Mouse (Mus musculus) midbrain, postnatal 0 days (tissue): ENCODE results near the gene Ncoa3. TPM values are rescaled to one million over a fixed set of nuclear protein-coding genes. Genes with fewer than 3 reads are reported as not detected.

Experiments
- ATAC-seq: fragments of 200-750 bp; cut with Nextera tagmentation; 2 replicates; pipeline ENCODE4 v1.8.0; 2017; ENCODE audit warnings: moderate number of reproducible peaks, mild to moderate bottlenecking, moderate TSS enrichment, moderate library complexity; ENCODE audit not compliant: low FRiP score
- DNase-seq: peaks from one replicate; pipeline ENCODE4 v3.0.0-alpha.2; 2015; ENCODE audit warnings: low spot score
- H3K27ac ChIP-seq: fragments of 300-500 bp; sonication (generic); 2 replicates; pipeline ENCODE4 v1.5.1; 2014; ENCODE audit warnings: low read depth, mild to moderate bottlenecking, low read length, mixed read lengths
- H3K27me3 ChIP-seq: fragments of 300-500 bp; sonication (generic); 2 replicates; pipeline ENCODE4 v1.6.1; 2014; ENCODE audit warnings: low read length, control low read depth, mixed read lengths; ENCODE audit not compliant: insufficient read depth
- H3K36me3 ChIP-seq: fragments of 300-500 bp; sonication (generic); 2 replicates; pipeline ENCODE4 v1.6.1; 2014; ENCODE audit warnings: low read length, control low read depth, mixed read lengths; ENCODE audit not compliant: insufficient read depth
- H3K4me1 ChIP-seq: fragments of 300-500 bp; sonication (generic); 2 replicates; pipeline ENCODE4 v1.6.1; 2014; ENCODE audit warnings: mild to moderate bottlenecking, control low read depth, antibody characterized with exemption, low read length, mixed read lengths; ENCODE audit not compliant: insufficient read depth
- H3K4me2 ChIP-seq: fragments of 300-500 bp; sonication (generic); 2 replicates; pipeline ENCODE4 v1.6.1; 2014; ENCODE audit warnings: low read depth, mild to moderate bottlenecking, low read length, mixed read lengths; ENCODE audit not compliant: poor library complexity, severe bottlenecking
- H3K4me3 ChIP-seq: fragments of 300-500 bp; sonication (generic); 2 replicates; pipeline ENCODE4 v1.5.1; 2014; ENCODE audit warnings: low read depth, mild to moderate bottlenecking, low read length, moderate library complexity
- H3K9ac ChIP-seq: fragments of 300-500 bp; sonication (generic); replicated peaks from 2 replicates; pipeline ENCODE4 v1.6.1; 2014; ENCODE audit warnings: mild to moderate bottlenecking, low read length, moderate library complexity, mixed read lengths; ENCODE audit not compliant: poor library complexity, severe bottlenecking
- H3K9me3 ChIP-seq: fragments of 300-500 bp; sonication (generic); 2 replicates; pipeline ENCODE4 v1.6.1; 2016; ENCODE audit warnings: low read length, control low read depth
- CTCF ChIP-seq: IDR thresholded peaks from 2 replicates; pipeline ENCODE4 v1.5.1; 2016; ENCODE audit warnings: antibody characterized with exemption, mild to moderate bottlenecking
- WGBS: fragments of 180-500 bp; shearing (Covaris S2); extraction: QIAGEN DNeasy Blood & Tissue Kit; methylation state at CpG from one replicate; pipeline ENCODE4 v1.1.7; 2014; 5-methylcytosine and 5-hydroxymethylcytosine counted together
- polyA plus RNA-seq: library from polyadenylated mRNA; unstranded; fragments of >200 nt; fragmentation: Nextera tagmentation; extraction: Ambion mirVana; gene quantifications from 2 replicates; pipeline ENCODE4 v1.2.1, GENCODE M21; 2015
- total RNA-seq: library from RNA; depleted of rRNA; stranded (reverse); fragments of >200 nt; gene quantifications from 2 replicates; pipeline ENCODE4 v1.2.3, GENCODE M21; 2014

Gene Ncoa3
- total and polyA plus RNA-seq, 2 experiments from 2014 or later = 14.9 to 40.9 TPM

- Histone ChIP-seq H3K4me1 (no peaks in the 10 kb centered on the region), H3K9me3 (no peaks in the 10 kb centered on the region)
- WGBS = 92% methylated on average over 6 of the region's 6 CpGs
Observed at GRCm38 (mm10) chr2:166096300-166096699, 103.9 kb downstream of the Ncoa3 start.

GRCm38 (mm10) chr2:166096834-166097233 lies 104.4 kb downstream of the Ncoa3 start:
- no peak overlapping the region for H3K9ac ChIP-seq
- peak; percentile 37 for TF ChIP-seq CTCF
- H3K4me1 ChIP-seq = no peaks in the 10 kb centered on the region
- 100% methylated on average over 1 of the region's 1 CpGs for WGBS
- H3K27me3 ChIP-seq = no peaks in the 10 kb centered on the region
- H3K36me3 ChIP-seq = peaks cover 21% of the 10 kb centered on the region
- no peak overlapping the region for H3K27ac ChIP-seq
- DNase-seq (no peak), ATAC-seq (no peak)
- H3K9me3 ChIP-seq = no peaks in the 10 kb centered on the region
- no peak overlapping the region for H3K4me3 ChIP-seq
- no peak overlapping the region for H3K4me2 ChIP-seq

More at GRCm38 (mm10) chr2:166096300-166096699, 103.9 kb downstream of the Ncoa3 start:
- H3K27ac ChIP-seq = no peak overlapping the region
- peaks cover 23% of the 10 kb centered on the region for H3K36me3 ChIP-seq
- no peak for DNase-seq
- H3K4me3 ChIP-seq = no peak overlapping the region
- no peak overlapping the region for H3K4me2 ChIP-seq
- H3K27me3 ChIP-seq = no peaks in the 10 kb centered on the region
- TF ChIP-seq CTCF = no peak
- no peak overlapping the region for H3K9ac ChIP-seq
- ATAC-seq = no peak

GRCm38 (mm10) chr2:166097443-166098291 lies 105.2 kb downstream of the Ncoa3 start:
- WGBS = 64% methylated on average over 18 of the region's 18 CpGs

GRCm38 (mm10) chr2:166098292-166098933 lies 106.0 kb downstream of the Ncoa3 start:
- Histone ChIP-seq H3K27ac (peak overlapping the region; percentile 1), H3K4me3 (no peak overlapping the region), H3K9ac (no peak overlapping the region), H3K4me2 (no peak overlapping the region), H3K4me1 (no peaks in the 10 kb centered on the region), H3K27me3 (no peaks in the 10 kb centered on the region), H3K36me3 (peaks cover 8% of the 10 kb centered on the region; the same call in 1 of the 2 replicates), H3K9me3 (no peaks in the 10 kb centered on the region)
- DNase-seq (no peak), ATAC-seq (no peak)
- 65% methylated on average over 15 of the region's 15 CpGs for WGBS
- no peak for TF ChIP-seq CTCF

More at GRCm38 (mm10) chr2:166097443-166098291, 105.2 kb downstream of the Ncoa3 start:
- no peak overlapping the region for H3K4me2 ChIP-seq
- peak; percentile 70 for TF ChIP-seq CTCF
- no peaks in the 10 kb centered on the region for H3K27me3 ChIP-seq
- H3K4me1 ChIP-seq = no peaks in the 10 kb centered on the region
- no peak overlapping the region for H3K9ac ChIP-seq
- H3K27ac ChIP-seq = peak overlapping the region; percentile 1
- no peaks in the 10 kb centered on the region for H3K9me3 ChIP-seq
- no peak overlapping the region for H3K4me3 ChIP-seq
- H3K36me3 ChIP-seq = peaks cover 16% of the 10 kb centered on the region
- ATAC-seq (no peak), DNase-seq (peak; percentile 68)

GRCm38 (mm10) chr2:166100309-166101262 lies 108.2 kb downstream of the Ncoa3 start:
- Histone ChIP-seq H3K4me1 (no peaks in the 10 kb centered on the region), H3K4me2 (no peak overlapping the region), H3K4me3 (no peak overlapping the region), H3K9ac (no peak overlapping the region), H3K36me3 (no peaks in the 10 kb centered on the region), H3K27me3 (no peaks in the 10 kb centered on the region), H3K27ac (peak overlapping the region; percentile 32; the same call in 1 of the 2 replicates), H3K9me3 (no peaks in the 10 kb centered on the region)
- DNase-seq (no peak), ATAC-seq (no peak)
- WGBS = 64% methylated on average over 21 of the region's 21 CpGs
- no peak for TF ChIP-seq CTCF
